Mouse (Mus musculus) hindbrain, embryonic 14.5 days (tissue): ENCODE data around the gene Tnnt1. TPM values are rescaled to one million over a fixed set of nuclear protein-coding genes. Genes with fewer than 3 reads are reported as not detected.
A peak's percentile ranks its signal among the peaks of the same experiment; 100 is the strongest.

Source experiments
- ATAC-seq: fragments of 200-750 bp; cut with Nextera tagmentation; 2 replicates; pipeline ENCODE4 v1.8.0; 2017; ENCODE audit warnings: moderate number of reproducible peaks, mild to moderate bottlenecking, moderate TSS enrichment, moderate library complexity; ENCODE audit not compliant: low FRiP score
- DNase-seq: peaks from one replicate; pipeline ENCODE4 v3.0.0-alpha.2; 2015; ENCODE audit warnings: low spot score
- H3K27ac ChIP-seq: fragments of 300-500 bp; sonication (generic); 2 replicates; pipeline ENCODE4 v1.5.1; 2014; ENCODE audit warnings: mild to moderate bottlenecking, moderate library complexity
- H3K27me3 ChIP-seq: fragments of 300-500 bp; sonication (generic); 2 replicates; pipeline ENCODE4 v1.6.1; 2014; ENCODE audit warnings: mild to moderate bottlenecking, low read length, mixed read lengths; ENCODE audit not compliant: control insufficient read depth, insufficient read depth
- H3K36me3 ChIP-seq: fragments of 300-500 bp; sonication (generic); replicated peaks from 2 replicates; pipeline ENCODE4 v1.6.1; 2014; ENCODE audit not compliant: control insufficient read depth, insufficient read depth
- H3K4me1 ChIP-seq: fragments of 300-500 bp; sonication (generic); replicated peaks from 2 replicates; pipeline ENCODE4 v1.6.1; 2014; ENCODE audit warnings: antibody characterized with exemption, low read length, mixed read lengths; ENCODE audit not compliant: control insufficient read depth, insufficient read depth
- H3K4me2 ChIP-seq: fragments of 300-500 bp; sonication (generic); replicated peaks from 2 replicates; pipeline ENCODE4 v1.6.1; 2014; ENCODE audit warnings: mild to moderate bottlenecking, moderate library complexity
- H3K4me3 ChIP-seq: fragments of 300-500 bp; sonication (generic); replicated peaks from 2 replicates; pipeline ENCODE4 v1.5.1; 2014; ENCODE audit warnings: mild to moderate bottlenecking, low read length
- H3K9ac ChIP-seq: fragments of 300-500 bp; sonication (generic); 2 replicates; pipeline ENCODE4 v1.6.1; 2014
- H3K9me3 ChIP-seq: fragments of 300-500 bp; sonication (generic); 2 replicates; pipeline ENCODE4 v1.6.1; 2016; ENCODE audit warnings: low read length; ENCODE audit not compliant: control insufficient read depth
- WGBS: fragments of 180-500 bp; shearing (Covaris S2); extraction: QIAGEN DNeasy Blood & Tissue Kit; methylation state at CpG from one replicate; pipeline ENCODE4 v1.1.7; 2014; 5-methylcytosine and 5-hydroxymethylcytosine counted together
- polyA plus RNA-seq: library from polyadenylated mRNA; unstranded; fragments of >200 nt; fragmentation: Nextera tagmentation; extraction: Ambion mirVana; gene quantifications from 2 replicates; pipeline ENCODE4 v1.2.1, GENCODE M21; 2014

Tnnt1 gene
- polyA plus RNA-seq, 1 experiment from 2014 or later: 3.9 TPM

GRCm38 (mm10) chr7:4523205-4524130 lies 7.3 kb upstream of the Tnnt1 start:
- no peak overlapping the region for H3K27ac ChIP-seq
- H3K4me3 ChIP-seq: no peak overlapping the region
- peaks cover 3% of the 10 kb centered on the region; the same call in 1 of the 2 replicates for H3K27me3 ChIP-seq
- H3K4me1 ChIP-seq: no peaks in the 10 kb centered on the region; the same call in 1 of the 2 replicates
- H3K36me3 ChIP-seq: no peaks in the 10 kb centered on the region
- H3K4me2 ChIP-seq: no peak overlapping the region
- 93% methylated on average over 33 of the region's 33 CpGs for WGBS
- ATAC-seq: no peak
- no peak for DNase-seq
- no peak overlapping the region for H3K9ac ChIP-seq
- no peaks in the 10 kb centered on the region for H3K9me3 ChIP-seq

- ATAC-seq (no peak), DNase-seq (no peak)
- Histone ChIP-seq H3K4me3 (no peak overlapping the region), H3K9ac (no peak overlapping the region), H3K4me1 (no peaks in the 10 kb centered on the region; the same call in 1 of the 2 replicates), H3K4me2 (no peak overlapping the region), H3K27me3 (peaks cover 3% of the 10 kb centered on the region; the same call in 1 of the 2 replicates), H3K9me3 (no peaks in the 10 kb centered on the region), H3K27ac (no peak overlapping the region), H3K36me3 (no peaks in the 10 kb centered on the region)
- WGBS: 86% methylated on average over 6 of the region's 6 CpGs
Measured at GRCm38 (mm10) chr7:4522292-4522691, 6.1 kb upstream of the Tnnt1 start.

GRCm38 (mm10) chr7:4521231-4522003 lies 5.2 kb upstream of the Tnnt1 start:
- H3K4me3 ChIP-seq: 0 out of 2 replicates have a peak overlapping the region, but pooled peaks have one; percentile 2
- H3K4me2 ChIP-seq: peak overlapping the region; percentile 43
- H3K9ac ChIP-seq: peak overlapping the region; percentile 29
- H3K27ac ChIP-seq: no peak overlapping the region
- H3K4me1 ChIP-seq: no peaks in the 10 kb centered on the region
- ATAC-seq (no peak), DNase-seq (no peak)
- H3K9me3 ChIP-seq: no peaks in the 10 kb centered on the region
- H3K36me3 ChIP-seq: no peaks in the 10 kb centered on the region
- H3K27me3 ChIP-seq: peaks cover 3% of the 10 kb centered on the region; the same call in 1 of the 2 replicates
- 39% methylated on average over 32 of the region's 32 CpGs for WGBS

- no peaks in the 10 kb centered on the region for H3K9me3 ChIP-seq
- H3K4me1 ChIP-seq: no peaks in the 10 kb centered on the region
- DNase-seq (no peak), ATAC-seq (no peak)
- no peaks in the 10 kb centered on the region for H3K36me3 ChIP-seq
- no peak overlapping the region for H3K27ac ChIP-seq
- H3K4me2 ChIP-seq: no peak overlapping the region
- H3K4me3 ChIP-seq: no peak overlapping the region
- WGBS: 93% methylated on average over 1 of the region's 1 CpGs
- H3K9ac ChIP-seq: no peak overlapping the region
- peaks cover 3% of the 10 kb centered on the region; the same call in 1 of the 2 replicates for H3K27me3 ChIP-seq
Measured at GRCm38 (mm10) chr7:4518487-4518886, 2.3 kb upstream of the Tnnt1 start.

GRCm38 (mm10) chr7:4515853-4516252 lies 329 bp downstream of the Tnnt1 start:
- 66% methylated on average over 6 of the region's 6 CpGs for WGBS
- H3K4me2 ChIP-seq: no peak overlapping the region
- no peak for DNase-seq
- no peak for ATAC-seq
- no peaks in the 10 kb centered on the region for H3K9me3 ChIP-seq
- H3K4me3 ChIP-seq: no peak overlapping the region
- H3K27me3 ChIP-seq: no peaks in the 10 kb centered on the region
- no peak overlapping the region for H3K27ac ChIP-seq
- H3K9ac ChIP-seq: no peak overlapping the region
- H3K36me3 ChIP-seq: no peaks in the 10 kb centered on the region
- H3K4me1 ChIP-seq: no peaks in the 10 kb centered on the region

GRCm38 (mm10) chr7:4513829-4514712 lies 2.1 kb downstream of the Tnnt1 start:
- Histone ChIP-seq H3K9me3 (no peaks in the 10 kb centered on the region), H3K4me1 (no peaks in the 10 kb centered on the region), H3K4me3 (no peak overlapping the region), H3K4me2 (no peak overlapping the region), H3K27ac (no peak overlapping the region), H3K36me3 (no peaks in the 10 kb centered on the region), H3K9ac (no peak overlapping the region), H3K27me3 (no peaks in the 10 kb centered on the region)
- 54% methylated on average over 6 of the region's 6 CpGs for WGBS
- ATAC-seq (no peak), DNase-seq (no peak)

GRCm38 (mm10) chr7:4513236-4513635 lies 2.9 kb downstream of the Tnnt1 start:
- H3K4me2 ChIP-seq: no peak overlapping the region
- 34% methylated on average over 13 of the region's 13 CpGs for WGBS
- H3K4me1 ChIP-seq: no peaks in the 10 kb centered on the region
- ATAC-seq (no peak), DNase-seq (peak; percentile 60)
- no peak overlapping the region for H3K4me3 ChIP-seq
- no peak overlapping the region for H3K27ac ChIP-seq
- no peaks in the 10 kb centered on the region for H3K36me3 ChIP-seq
- H3K9me3 ChIP-seq: no peaks in the 10 kb centered on the region
- no peaks in the 10 kb centered on the region for H3K27me3 ChIP-seq
- H3K9ac ChIP-seq: no peak overlapping the region

GRCm38 (mm10) chr7:4511489-4512224 lies 4.5 kb downstream of the Tnnt1 start:
- no peak for DNase-seq
- Histone ChIP-seq H3K36me3 (no peaks in the 10 kb centered on the region), H3K4me3 (no peak overlapping the region), H3K9ac (no peak overlapping the region), H3K27me3 (no peaks in the 10 kb centered on the region), H3K27ac (no peak overlapping the region), H3K4me2 (no peak overlapping the region), H3K4me1 (no peaks in the 10 kb centered on the region), H3K9me3 (no peaks in the 10 kb centered on the region)
- WGBS: 81% methylated on average over 8 of the region's 8 CpGs
- ATAC-seq: no peak
